Mouse (Mus musculus) limb, embryonic 14.5 days (tissue): ENCODE measurements around the gene Pebp1. TPM values are rescaled to one million over a fixed set of nuclear protein-coding genes. Genes with fewer than 3 reads are reported as not detected.

Source experiments
- ATAC-seq: fragments of 200-750 bp; cut with Nextera tagmentation; 2 replicates; pipeline ENCODE4 v1.8.0; 2017; ENCODE audit warnings: low read depth, moderate number of reproducible peaks, moderate TSS enrichment; ENCODE audit not compliant: low FRiP score
- DNase-seq: peaks from one replicate; pipeline ENCODE4 v3.0.0-alpha.2; 2015; ENCODE audit warnings: low spot score
- H3K27ac ChIP-seq: fragments of 300-500 bp; sonication (generic); replicated peaks from 2 replicates; pipeline ENCODE4 v1.5.1; 2014; ENCODE audit warnings: low read depth, mild to moderate bottlenecking, low read length, moderate library complexity, mixed read lengths
- H3K27me3 ChIP-seq: fragments of 300-500 bp; sonication (generic); 2 replicates; pipeline ENCODE4 v1.6.1; 2014; ENCODE audit warnings: low read length, mixed read lengths; ENCODE audit not compliant: control insufficient read depth, insufficient read depth
- H3K36me3 ChIP-seq: fragments of 300-500 bp; sonication (generic); 2 replicates; pipeline ENCODE4 v1.6.1; 2014; ENCODE audit warnings: mild to moderate bottlenecking, low read length, moderate library complexity, mixed read lengths; ENCODE audit not compliant: control insufficient read depth, insufficient read depth
- H3K4me1 ChIP-seq: fragments of 300-500 bp; sonication (generic); 2 replicates; pipeline ENCODE4 v1.6.1; 2014; ENCODE audit warnings: antibody characterized with exemption, low read length, mixed read lengths; ENCODE audit not compliant: control insufficient read depth, insufficient read depth
- H3K4me2 ChIP-seq: fragments of 300-500 bp; sonication (generic); replicated peaks from 2 replicates; pipeline ENCODE4 v1.6.1; 2014; ENCODE audit warnings: low read depth, mild to moderate bottlenecking, low read length, moderate library complexity; ENCODE audit not compliant: severe bottlenecking
- H3K4me3 ChIP-seq: fragments of 300-500 bp; sonication (generic); replicated peaks from 2 replicates; pipeline ENCODE4 v1.5.1; 2014; ENCODE audit warnings: low read length
- H3K9ac ChIP-seq: fragments of 300-500 bp; sonication (generic); 2 replicates; pipeline ENCODE4 v1.6.1; 2014; ENCODE audit warnings: mild to moderate bottlenecking, low read depth, low read length, moderate library complexity; ENCODE audit not compliant: severe bottlenecking
- H3K9me3 ChIP-seq: fragments of 300-500 bp; sonication (generic); 2 replicates; pipeline ENCODE4 v1.6.1; 2016; ENCODE audit warnings: low read length; ENCODE audit not compliant: control insufficient read depth
- POLR2A ChIP-seq: fragments of 200-500 bp; IDR thresholded peaks from 2 replicates; pipeline ENCODE4 v1.8.0; 2012; ENCODE audit warnings: inconsistent platforms, mild to moderate bottlenecking, moderate library complexity, borderline replicate concordance; ENCODE audit not compliant: insufficient read depth, insufficient read length; ENCODE audit errors: extremely low read depth
- WGBS: fragments of 180-500 bp; shearing (Covaris S2); extraction: QIAGEN DNeasy Blood & Tissue Kit; methylation state at CpG from one replicate; pipeline ENCODE4 v1.1.7; 2014; 5-methylcytosine and 5-hydroxymethylcytosine counted together
- polyA plus RNA-seq, 2 experiments: library from polyadenylated mRNA; depleted of rRNA in 1 of 2; stranded (reverse) in 1 of 2; unstranded in 1 of 2; fragments of >200 nt; fragmentation: Nextera tagmentation in 1 of 2; extraction: Ambion mirVana in 1 of 2; gene quantifications; 2 replicates each; pipeline versions ENCODE4 v1.2.1 to v1.2.3; 2012 to 2014

The Pebp1 gene
- polyA plus RNA-seq, 2 experiments, result 547 to 706 TPM

- no peak for TF ChIP-seq POLR2A
- ATAC-seq (no peak), DNase-seq (no peak)
- no peaks in the 10 kb centered on the region for H3K4me1 ChIP-seq
- H3K9ac ChIP-seq, result no peak overlapping the region
- H3K4me3 ChIP-seq, result no peak overlapping the region
- WGBS, result 77% methylated on average over 4 of the region's 4 CpGs
- no peaks in the 10 kb centered on the region for H3K9me3 ChIP-seq
- H3K27ac ChIP-seq, result no peak overlapping the region
- H3K4me2 ChIP-seq, result no peak overlapping the region
- peaks cover 40% of the 10 kb centered on the region for H3K36me3 ChIP-seq
- no peaks in the 10 kb centered on the region for H3K27me3 ChIP-seq
Measured at GRCm38 (mm10) chr5:117279669-117280050, 7.8 kb downstream of the Pebp1 start.

- DNase-seq, result no peak
- no peak overlapping the region for H3K9ac ChIP-seq
- H3K4me1 ChIP-seq, result no peaks in the 10 kb centered on the region
- ATAC-seq, result no peak
- H3K9me3 ChIP-seq, result no peaks in the 10 kb centered on the region
- TF ChIP-seq POLR2A, result no peak
- H3K4me2 ChIP-seq, result no peak overlapping the region
- peaks cover 34% of the 10 kb centered on the region for H3K36me3 ChIP-seq
- no peak overlapping the region for H3K27ac ChIP-seq
- H3K27me3 ChIP-seq, result no peaks in the 10 kb centered on the region
- no peak overlapping the region for H3K4me3 ChIP-seq
- 90% methylated on average over 15 of the region's 15 CpGs for WGBS
Measured at GRCm38 (mm10) chr5:117278809-117279668, 8.4 kb downstream of the Pebp1 start.

- Histone ChIP-seq H3K9ac (no peak overlapping the region), H3K4me2 (no peak overlapping the region), H3K27me3 (no peaks in the 10 kb centered on the region), H3K4me3 (no peak overlapping the region), H3K27ac (no peak overlapping the region), H3K36me3 (peaks cover 25% of the 10 kb centered on the region), H3K4me1 (no peaks in the 10 kb centered on the region), H3K9me3 (no peaks in the 10 kb centered on the region)
- no peak for TF ChIP-seq POLR2A
- ATAC-seq (no peak), DNase-seq (no peak)
- WGBS, result 97% methylated on average over 6 of the region's 6 CpGs
Measured at GRCm38 (mm10) chr5:117277784-117278183, 9.6 kb downstream of the Pebp1 start.

- no peaks in the 10 kb centered on the region for H3K27me3 ChIP-seq
- no peak for DNase-seq
Measured at GRCm38 (mm10) chr5:117274817-117275216, 12.6 kb downstream of the Pebp1 start.

GRCm38 (mm10) chr5:117271945-117272344 lies 15.5 kb downstream of the Pebp1 start:
- Histone ChIP-seq H3K9me3 (no peaks in the 10 kb centered on the region), H3K36me3 (no peaks in the 10 kb centered on the region), H3K9ac (no peak overlapping the region), H3K27me3 (no peaks in the 10 kb centered on the region), H3K4me1 (no peaks in the 10 kb centered on the region), H3K4me3 (no peak overlapping the region), H3K4me2 (no peak overlapping the region), H3K27ac (no peak overlapping the region)
- no peak for ATAC-seq
- no peak for DNase-seq
- 88% methylated on average over 14 of the region's 14 CpGs for WGBS
- no peak for TF ChIP-seq POLR2A

More at GRCm38 (mm10) chr5:117274817-117275216, 12.6 kb downstream of the Pebp1 start:
- H3K4me3 ChIP-seq, result no peak overlapping the region
- no peak overlapping the region for H3K27ac ChIP-seq
- H3K4me1 ChIP-seq, result no peaks in the 10 kb centered on the region
- TF ChIP-seq POLR2A, result no peak
- no peak overlapping the region for H3K9ac ChIP-seq
- no peaks in the 10 kb centered on the region for H3K36me3 ChIP-seq
- no peak overlapping the region for H3K4me2 ChIP-seq
- WGBS, result 72% methylated on average over 5 of the region's 5 CpGs
- H3K9me3 ChIP-seq, result no peaks in the 10 kb centered on the region
- no peak for ATAC-seq
